Mouse (Mus musculus) hindbrain, postnatal 0 days (tissue): ENCODE results near the gene Atp6v1g2. TPM values are rescaled to one million over a fixed set of nuclear protein-coding genes. Genes with fewer than 3 reads are reported as not detected.
A peak's percentile ranks its signal among the peaks of the same experiment; 100 is the strongest.

Experiments
- ATAC-seq: fragments of 200-750 bp; cut with Nextera tagmentation; 2 replicates; pipeline ENCODE4 v1.8.0; 2017; ENCODE audit warnings: mild to moderate bottlenecking, moderate TSS enrichment, moderate library complexity
- DNase-seq: peaks from one replicate; pipeline ENCODE4 v3.0.0-alpha.2; 2015; ENCODE audit warnings: low spot score
- H3K27ac ChIP-seq: fragments of 300-500 bp; sonication (generic); 2 replicates; pipeline ENCODE4 v1.5.1; 2014; ENCODE audit warnings: mild to moderate bottlenecking
- H3K27me3 ChIP-seq: fragments of 300-500 bp; sonication (generic); 2 replicates; pipeline ENCODE4 v1.6.1; 2014; ENCODE audit warnings: low read length, mixed read lengths; ENCODE audit not compliant: insufficient read depth
- H3K36me3 ChIP-seq: fragments of 300-500 bp; sonication (generic); 2 replicates; pipeline ENCODE4 v1.6.1; 2014; ENCODE audit warnings: low read length, mixed read lengths; ENCODE audit not compliant: insufficient read depth
- H3K4me1 ChIP-seq: fragments of 300-500 bp; sonication (generic); 2 replicates; pipeline ENCODE4 v1.6.1; 2014; ENCODE audit warnings: antibody characterized with exemption, low read length, mixed read lengths; ENCODE audit not compliant: insufficient read depth
- H3K4me2 ChIP-seq: fragments of 300-500 bp; sonication (generic); 2 replicates; pipeline ENCODE4 v1.6.1; 2014; ENCODE audit warnings: low read depth, mild to moderate bottlenecking, low read length, moderate library complexity, mixed read lengths
- H3K4me3 ChIP-seq: fragments of 300-500 bp; sonication (generic); 2 replicates; pipeline ENCODE4 v1.5.1; 2014; ENCODE audit warnings: low read length
- H3K9ac ChIP-seq: fragments of 300-500 bp; sonication (generic); replicated peaks from 2 replicates; pipeline ENCODE4 v1.6.1; 2014; ENCODE audit warnings: mild to moderate bottlenecking, low read length, moderate library complexity, mixed read lengths
- H3K9me3 ChIP-seq: fragments of 300-500 bp; sonication (generic); 2 replicates; pipeline ENCODE4 v1.6.1; 2016; ENCODE audit warnings: low read length, mixed read lengths
- CTCF ChIP-seq: IDR thresholded peaks from 2 replicates; pipeline ENCODE4 v1.5.1; 2016; ENCODE audit warnings: antibody characterized with exemption, control low read depth, low read depth
- WGBS: fragments of 180-500 bp; shearing (Covaris S2); extraction: QIAGEN DNeasy Blood & Tissue Kit; methylation state at CpG from one replicate; pipeline ENCODE4 v1.1.7; 2014; 5-methylcytosine and 5-hydroxymethylcytosine counted together
- polyA plus RNA-seq: library from polyadenylated mRNA; unstranded; fragments of >200 nt; fragmentation: Nextera tagmentation; extraction: Ambion mirVana; gene quantifications from 2 replicates; pipeline ENCODE4 v1.2.1, GENCODE M21; 2015
- total RNA-seq: library from RNA; depleted of rRNA; stranded (reverse); fragments of >200 nt; gene quantifications from 2 replicates; pipeline ENCODE4 v1.2.3, GENCODE M21; 2014

Atp6v1g2 gene
- total and polyA plus RNA-seq, 2 experiments from 2014 or later, result 114 to 183 TPM

GRCm38 (mm10) chr17:35249451-35250197 lies 16.2 kb downstream of the Atp6v1g2 start:
- H3K9me3 ChIP-seq, result no peaks in the 10 kb centered on the region
- 81% methylated on average over 19 of the region's 19 CpGs for WGBS
- H3K4me1 ChIP-seq, result 0 out of 2 replicates have a peak, but pooled peaks cover under 1% of the 10 kb centered on the region
- ATAC-seq (no peak), DNase-seq (no peak)
- H3K4me2 ChIP-seq, result no peak overlapping the region
- no peak for TF ChIP-seq CTCF
- H3K36me3 ChIP-seq, result peaks cover 78% of the 10 kb centered on the region
- no peak overlapping the region for H3K27ac ChIP-seq
- H3K9ac ChIP-seq, result no peak overlapping the region
- H3K4me3 ChIP-seq, result no peak overlapping the region
- no peaks in the 10 kb centered on the region for H3K27me3 ChIP-seq

- DNase-seq, result no peak
- Histone ChIP-seq H3K4me2 (no peak overlapping the region), H3K9me3 (no peaks in the 10 kb centered on the region), H3K36me3 (peaks cover 69% of the 10 kb centered on the region), H3K4me1 (no peaks in the 10 kb centered on the region), H3K9ac (no peak overlapping the region), H3K27ac (no peak overlapping the region), H3K27me3 (no peaks in the 10 kb centered on the region), H3K4me3 (no peak overlapping the region)
- TF ChIP-seq CTCF, result no peak
- ATAC-seq, result no peak
- WGBS, result 92% methylated on average over 3 of the region's 3 CpGs
Observed at GRCm38 (mm10) chr17:35250348-35251120, 17.1 kb downstream of the Atp6v1g2 start.

GRCm38 (mm10) chr17:35251162-35251719 lies 17.8 kb downstream of the Atp6v1g2 start:
- no peak for ATAC-seq

GRCm38 (mm10) chr17:35251981-35252380 lies 18.5 kb downstream of the Atp6v1g2 start:
- Histone ChIP-seq H3K27ac (no peak overlapping the region), H3K27me3 (no peaks in the 10 kb centered on the region), H3K4me3 (no peak overlapping the region), H3K9ac (no peak overlapping the region), H3K36me3 (peaks cover 55% of the 10 kb centered on the region), H3K4me2 (no peak overlapping the region), H3K4me1 (no peaks in the 10 kb centered on the region), H3K9me3 (no peaks in the 10 kb centered on the region)
- DNase-seq (no peak), ATAC-seq (no peak)
- TF ChIP-seq CTCF, result no peak
- 84% methylated on average over 5 of the region's 5 CpGs for WGBS

More at GRCm38 (mm10) chr17:35251162-35251719, 17.8 kb downstream of the Atp6v1g2 start:
- Histone ChIP-seq H3K27me3 (no peaks in the 10 kb centered on the region), H3K4me1 (no peaks in the 10 kb centered on the region), H3K4me2 (no peak overlapping the region), H3K36me3 (peaks cover 63% of the 10 kb centered on the region), H3K27ac (no peak overlapping the region), H3K4me3 (no peak overlapping the region), H3K9ac (no peak overlapping the region), H3K9me3 (no peaks in the 10 kb centered on the region)
- no peak for DNase-seq
- WGBS, result 82% methylated on average over 15 of the region's 15 CpGs
- TF ChIP-seq CTCF, result no peak

GRCm38 (mm10) chr17:35252619-35253292 lies 19.3 kb downstream of the Atp6v1g2 start:
- Histone ChIP-seq H3K27ac (no peak overlapping the region), H3K4me2 (no peak overlapping the region), H3K36me3 (peaks cover 48% of the 10 kb centered on the region), H3K27me3 (no peaks in the 10 kb centered on the region), H3K9ac (no peak overlapping the region), H3K9me3 (no peaks in the 10 kb centered on the region), H3K4me1 (0 out of 2 replicates have a peak, but pooled peaks cover under 1% of the 10 kb centered on the region), H3K4me3 (no peak overlapping the region)
- WGBS, result 82% methylated on average over 18 of the region's 18 CpGs
- DNase-seq, result no peak
- TF ChIP-seq CTCF, result peak; percentile 2; the same call in 1 of the 2 replicates
- no peak for ATAC-seq

- no peak for TF ChIP-seq CTCF
- Histone ChIP-seq H3K4me3 (no peak overlapping the region), H3K36me3 (peaks cover 40% of the 10 kb centered on the region), H3K9ac (no peak overlapping the region), H3K27me3 (no peaks in the 10 kb centered on the region), H3K4me2 (no peak overlapping the region), H3K27ac (no peak overlapping the region), H3K9me3 (no peaks in the 10 kb centered on the region), H3K4me1 (0 out of 2 replicates have a peak, but pooled peaks cover 4% of the 10 kb centered on the region)
- no peak for DNase-seq
- 85% methylated on average over 32 of the region's 32 CpGs for WGBS
- ATAC-seq, result no peak
Observed at GRCm38 (mm10) chr17:35253293-35254093, 20.0 kb downstream of the Atp6v1g2 start.
